Mouse (Mus musculus) CH12.LX (cell line): ENCODE data around the gene Abt1. TPM values are rescaled to one million over a fixed set of nuclear protein-coding genes. Genes with fewer than 3 reads are reported as not detected.
A peak's percentile ranks its signal among the peaks of the same experiment; 100 is the strongest.

ENCODE experiments used
- DNase-seq: peaks from one replicate; pipeline ENCODE4 v3.0.0-alpha.2; 2013; ENCODE audit errors: extremely low read depth
- H3K27ac ChIP-seq: 2 replicates; pipeline ENCODE4 v1.5.1; 2012; ENCODE audit warnings: low read depth, mild to moderate bottlenecking, control low read depth, moderate library complexity; ENCODE audit not compliant: insufficient read depth
- H3K27me3 ChIP-seq: replicated peaks from 2 replicates; pipeline ENCODE3; 2012; ENCODE audit warnings: inconsistent platforms
- H3K36me3 ChIP-seq, 2 experiments: replicated peaks in 1 of 2; 2 replicates each; pipeline versions ENCODE3 to v1.6.1; 2012; ENCODE audit warnings: inconsistent platforms in 1 of 2, low read length in 1 of 2, mild to moderate bottlenecking in 1 of 2, mixed read lengths in 1 of 2, moderate library complexity in 1 of 2; ENCODE audit not compliant: control insufficient read depth in 1 of 2, insufficient read depth in 1 of 2
- H3K4me1 ChIP-seq, 2 experiments: 2 replicates each; pipeline ENCODE4 v1.6.1; 2012; ENCODE audit warnings: inconsistent platforms in 1 of 2, moderate library complexity in 1 of 2; ENCODE audit not compliant: insufficient read depth in 2 of 2, control insufficient read depth in 1 of 2
- H3K4me2 ChIP-seq: 2 replicates; pipeline ENCODE4 v1.6.1; 2012; ENCODE audit warnings: low read depth, mild to moderate bottlenecking, control low read depth; ENCODE audit not compliant: poor library complexity, insufficient read depth, severe bottlenecking
- H3K4me3 ChIP-seq, 3 experiments: fragments of 150-350 bp in 1 of 3; sonication (generic) in 1 of 3; replicated peaks in 1 of 3; 2 replicates each; pipeline versions ENCODE3 to v1.5.1; 2011 to 2012; ENCODE audit warnings: low read depth in 2 of 3, low read length in 2 of 3, mild to moderate bottlenecking in 2 of 3, moderate library complexity in 2 of 3, control low read depth in 1 of 3, improper control_type of control experiment in 1 of 3, inconsistent platforms in 1 of 3, mixed read lengths in 1 of 3; ENCODE audit not compliant: poor library complexity in 1 of 3
- H3K79me2 ChIP-seq: replicated peaks from 2 replicates; pipeline ENCODE4 v1.6.1; 2012; ENCODE audit warnings: mild to moderate bottlenecking, moderate library complexity; ENCODE audit not compliant: control insufficient read depth, poor library complexity, insufficient read depth, severe bottlenecking; ENCODE audit errors: extremely low read depth
- H3K9ac ChIP-seq: 2 replicates; pipeline ENCODE4 v1.6.1; 2012; ENCODE audit warnings: low read depth, mild to moderate bottlenecking, control low read depth, moderate library complexity; ENCODE audit not compliant: insufficient read depth
- H3K9me3 ChIP-seq: replicated peaks from 2 replicates; pipeline ENCODE3; 2012; ENCODE audit warnings: low read length, inconsistent platforms, mixed read lengths
- E2F4 ChIP-seq: IDR thresholded peaks from 2 replicates; pipeline ENCODE4 v1.6.1; 2011; ENCODE audit warnings: low read depth, low read length, improper control_type of control experiment; ENCODE audit not compliant: insufficient replicate concordance
- ELF1 ChIP-seq: IDR thresholded peaks from 2 replicates; pipeline ENCODE4 v1.6.1; 2014; ENCODE audit warnings: low read depth, mild to moderate bottlenecking, inconsistent platforms, low read length, improper control_type of control experiment
- ETS1 ChIP-seq: conservative IDR thresholded peaks from 2 replicates; pipeline ENCODE4 v1.6.1; 2012; ENCODE audit warnings: low read depth, mild to moderate bottlenecking, inconsistent platforms, low read length, improper control_type of control experiment, moderate library complexity
- KAT2A ChIP-seq: IDR thresholded peaks from 2 replicates; pipeline ENCODE4 v1.6.1; 2012; ENCODE audit warnings: low read length, improper control_type of control experiment, inconsistent platforms; ENCODE audit not compliant: insufficient replicate concordance
- MAFK ChIP-seq: IDR thresholded peaks from 2 replicates; pipeline ENCODE4 v1.6.1; 2011; ENCODE audit warnings: low read length, improper control_type of control experiment; ENCODE audit not compliant: insufficient replicate concordance
- MAZ ChIP-seq: IDR thresholded peaks from 2 replicates; pipeline ENCODE4 v1.6.1; 2012; ENCODE audit warnings: low read depth, mild to moderate bottlenecking, inconsistent platforms, low read length, improper control_type of control experiment, moderate library complexity
- NRF1 ChIP-seq: IDR thresholded peaks from 2 replicates; pipeline ENCODE4 v1.6.1; 2014; ENCODE audit warnings: low read depth, mild to moderate bottlenecking, inconsistent platforms, low read length, improper control_type of control experiment, moderate library complexity
- POLR2A ChIP-seq: IDR thresholded peaks from 2 replicates; pipeline ENCODE4 v1.6.1; 2011; ENCODE audit warnings: low read depth, mild to moderate bottlenecking, improper control_type of control experiment, low read length
- POLR2AphosphoS2 ChIP-seq: IDR thresholded peaks from 2 replicates; pipeline ENCODE4 v1.6.1; 2011; ENCODE audit warnings: low read depth, low read length, improper control_type of control experiment
- TBP ChIP-seq: conservative IDR thresholded peaks from 2 replicates; pipeline ENCODE4 v1.6.1; 2011; ENCODE audit warnings: low read depth, low read length, improper control_type of control experiment
- UBTF ChIP-seq: IDR thresholded peaks from 2 replicates; pipeline ENCODE4 v1.6.1; 2012; ENCODE audit warnings: low read depth, mild to moderate bottlenecking, inconsistent platforms, low read length, improper control_type of control experiment, moderate library complexity
- ZNF384 ChIP-seq: IDR thresholded peaks from 2 replicates; pipeline ENCODE4 v1.6.1; 2012; ENCODE audit warnings: low read depth, low read length, improper control_type of control experiment, inconsistent platforms
- dilution Hi-C: fragments of 300-500 bp; cut with MboI; formaldehyde crosslinking; loops from 2 replicates; pipeline ENCODE4 v1.14.3; 2020; ENCODE audit warnings: low sequenced_read_pairs; ENCODE audit not compliant: extremely low pct_unique_long_range_greater_than_20kb, extremely low pct_ligation_motif_present
- in situ Hi-C: fragments of 300-500 bp; cut with MboI; formaldehyde crosslinking; loops from 3 replicates; pipeline ENCODE4 v1.14.3; 2019; ENCODE audit warnings: low sequenced_read_pairs, low pct_ligation_motif_present, low pct_unique_long_range_greater_than_20kb, mixed read lengths
- polyA plus RNA-seq: library from polyadenylated mRNA; unstranded; fragments of >175 nt; gene quantifications from 2 replicates; pipeline ENCODE4 v1.2.1, GENCODE M21; 2012; ENCODE audit warnings: low read depth; ENCODE audit not compliant: insufficient read length
- total RNA-seq, 2 experiments: library from RNA; depleted of rRNA; stranded (reverse); fragments of 300-350 nt in 1 of 2; fragments of >200 nt in 1 of 2; gene quantifications; 2 replicates each; pipeline ENCODE4 v1.2.3; 2012 to 2014

Gene Abt1
- total RNA-seq (2012; rRNA removed) (10.1 and 13.1 TPM in 2 replicates), total RNA-seq (2014; rRNA removed) (14.4 and 15.4 TPM in 2 replicates), polyA plus RNA-seq (11.7 and 12.9 TPM in 2 replicates)

- no peaks in the 10 kb centered on the region for H3K9me3 ChIP-seq
- peaks cover 23% of the 10 kb centered on the region for H3K79me2 ChIP-seq
- H3K27me3 ChIP-seq, result no peaks in the 10 kb centered on the region
- peak within 1 kb of the TSS; percentile 45 for H3K27ac ChIP-seq
- H3K4me1 ChIP-seq, result peaks cover 5 to 20% of the 10 kb centered on the region in 2 experiments
- H3K9ac ChIP-seq, result peak within 1 kb of the TSS; percentile 82
- H3K36me3 ChIP-seq, result peaks cover 33 to 40% of the 10 kb centered on the region in 2 experiments
- TF ChIP-seq MAZ (no peak), POLR2A (peak; percentile 77), ETS1 (no peak)
- DNase-seq, result peak; percentile 95
- dilution Hi-C loops, result no loop called here
- in situ Hi-C loops, result loop anchor here (10.0 kb wide), 1 partner anchor 1379 kb away; the partner anchor contains the start of genes Hist1h2ag, Hist1h2bj and Hist1h4i
- H3K4me3 ChIP-seq, result peak within 1 kb of the TSS; percentile 93 to 100 (median 98)
- H3K4me2 ChIP-seq, result peak within 1 kb of the TSS; percentile 80
Observed at GRCm38 (mm10) chr13:23423286-23424051, at the start of gene Abt1. Abt1 (minus strand) TSS chr13:23423866.

GRCm38 (mm10) chr13:23466911-23467310 lies 43.2 kb upstream of the Abt1 start:
- Histone ChIP-seq H3K79me2 (no peaks in the 10 kb centered on the region), H3K9me3 (no peaks in the 10 kb centered on the region), H3K36me3 (no peaks in the 10 kb centered on the region), H3K27ac (no peak overlapping the region), H3K4me1 (peaks cover 0 to 5% of the 10 kb centered on the region in 2 experiments; a peak in 1 of 4 replicates), H3K4me2 (peak overlapping the region; percentile 61; the same call in 1 of the 2 replicates), H3K9ac (no peak overlapping the region), H3K27me3 (peaks cover 2% of the 10 kb centered on the region), H3K4me3 (peak overlapping the region in 1 of 3 experiments; percentile 24)
- peak; percentile 96 for DNase-seq
- dilution Hi-C loops, result no loop called here
- TF ChIP-seq NRF1, result peak; percentile 72
- TF ChIP-seq POLR2AphosphoS2, result no peak
- peak; percentile 98 for TF ChIP-seq ELF1
- TF ChIP-seq UBTF, result no peak
- peak; percentile 99 for TF ChIP-seq TBP
- peak; percentile 99 for TF ChIP-seq MAFK
- peak; percentile 72 for TF ChIP-seq ZNF384
- peak; percentile 88; the same call in 1 of the 2 replicates for TF ChIP-seq KAT2A
- TF ChIP-seq E2F4, result peak; percentile 94
- in situ Hi-C loops, result no loop called here
